Mouse (Mus musculus) heart, embryonic 11.5 days (tissue): Measurements from ENCODE around the gene Cobll1. TPM values are rescaled to one million over a fixed set of nuclear protein-coding genes. Genes with fewer than 3 reads are reported as not detected.

Experiments used
- ATAC-seq: fragments of 200-750 bp; cut with Nextera tagmentation; replicated peaks from 2 replicates; pipeline ENCODE4 v1.8.0; 2017; ENCODE audit warnings: moderate library complexity; ENCODE audit not compliant: insufficient number of reproducible peaks, low FRiP score, low TSS enrichment
- H3K27ac ChIP-seq: fragments of 300-500 bp; sonication (generic); 2 replicates; pipeline ENCODE4 v1.5.1; 2014; ENCODE audit warnings: mild to moderate bottlenecking, low read depth, low read length
- H3K27me3 ChIP-seq: fragments of 300-500 bp; sonication (generic); 2 replicates; pipeline ENCODE4 v1.6.1; 2014; ENCODE audit warnings: mild to moderate bottlenecking, low read length, mixed read lengths; ENCODE audit not compliant: control insufficient read depth, insufficient read depth
- H3K36me3 ChIP-seq: fragments of 300-500 bp; sonication (generic); 2 replicates; pipeline ENCODE4 v1.6.1; 2014; ENCODE audit warnings: mild to moderate bottlenecking, low read length, moderate library complexity, mixed read lengths; ENCODE audit not compliant: control insufficient read depth, insufficient read depth
- H3K4me1 ChIP-seq: fragments of 300-500 bp; sonication (generic); 2 replicates; pipeline ENCODE4 v1.6.1; 2014; ENCODE audit warnings: low read length; ENCODE audit not compliant: control insufficient read depth, insufficient read depth
- H3K4me2 ChIP-seq: fragments of 300-500 bp; sonication (generic); 2 replicates; pipeline ENCODE4 v1.6.1; 2014; ENCODE audit warnings: mild to moderate bottlenecking, moderate library complexity
- H3K4me3 ChIP-seq: fragments of 300-500 bp; sonication (generic); 2 replicates; pipeline ENCODE4 v1.5.1; 2014; ENCODE audit warnings: low read depth, low read length
- H3K9ac ChIP-seq: fragments of 300-500 bp; sonication (generic); 2 replicates; pipeline ENCODE4 v1.6.1; 2014; ENCODE audit warnings: mild to moderate bottlenecking, low read depth, low read length, moderate library complexity
- H3K9me3 ChIP-seq: fragments of 300-500 bp; sonication (generic); replicated peaks from 2 replicates; pipeline ENCODE4 v1.6.1; 2016; ENCODE audit warnings: low read length; ENCODE audit not compliant: control insufficient read depth
- WGBS: fragments of 180-500 bp; shearing (Covaris S2); extraction: QIAGEN DNeasy Blood & Tissue Kit; methylation state at CpG from one replicate; pipeline ENCODE4 v1.1.7; 2014; ENCODE audit not compliant: insufficient replicate concordance; 5-methylcytosine and 5-hydroxymethylcytosine counted together
- polyA plus RNA-seq: library from polyadenylated mRNA; unstranded; fragments of >200 nt; fragmentation: Nextera tagmentation; extraction: Ambion mirVana; gene quantifications from 2 replicates; pipeline ENCODE4 v1.2.1, GENCODE M21; 2014

Gene Cobll1
- polyA plus RNA-seq, 1 experiment from 2014 or later, result 9.9 TPM

DNA sequence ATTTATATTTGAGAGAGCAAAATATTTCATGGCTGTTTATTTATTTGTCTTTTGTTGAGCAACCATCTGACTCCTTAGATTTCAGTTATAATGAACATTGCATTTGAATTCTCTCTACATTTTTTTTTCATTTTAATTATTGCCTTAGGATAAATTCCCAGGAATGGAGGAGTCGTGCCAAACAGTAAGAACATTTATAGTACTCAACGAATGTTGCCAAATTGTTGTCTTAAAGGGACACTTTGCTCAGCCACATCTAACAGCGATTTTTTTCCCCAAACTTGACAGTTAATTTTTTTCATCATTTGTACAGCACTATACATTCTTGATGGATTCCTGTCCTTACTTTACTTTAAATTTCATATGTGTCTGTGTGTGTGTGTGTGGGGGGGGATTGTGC lies 167.0 kb downstream of the Cobll1 start:
- H3K9me3 ChIP-seq, result no peaks in the 10 kb centered on the region
- WGBS, result 82% methylated on average over 3 of the region's 3 CpGs
- no peaks in the 10 kb centered on the region for H3K4me1 ChIP-seq
- no peak overlapping the region for H3K4me2 ChIP-seq
- H3K4me3 ChIP-seq, result no peak overlapping the region
- no peaks in the 10 kb centered on the region for H3K36me3 ChIP-seq
- H3K9ac ChIP-seq, result no peak overlapping the region
- no peak overlapping the region for H3K27ac ChIP-seq
- no peak for ATAC-seq
- no peaks in the 10 kb centered on the region for H3K27me3 ChIP-seq

DNA sequence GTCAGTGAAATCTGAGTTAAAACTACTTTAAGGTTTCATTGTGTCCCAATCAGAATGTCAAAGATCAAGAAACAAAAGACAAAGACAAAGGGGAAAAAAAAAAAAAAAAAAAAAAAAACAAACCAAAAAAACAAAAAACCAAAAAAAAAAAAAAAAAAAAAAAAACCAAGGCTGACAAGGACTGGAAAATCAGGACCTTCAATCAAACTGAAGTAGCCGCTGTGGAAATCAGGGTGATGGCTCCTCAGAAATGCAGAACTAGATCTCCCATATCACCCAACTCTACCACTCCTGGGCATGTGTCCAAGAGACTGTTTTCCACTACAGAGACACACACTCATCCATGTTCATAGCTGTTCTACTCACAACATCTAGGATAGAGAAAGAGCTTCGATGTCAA lies 185.4 kb downstream of the Cobll1 start:
- Histone ChIP-seq H3K4me2 (no peak overlapping the region), H3K9ac (no peak overlapping the region), H3K36me3 (no peaks in the 10 kb centered on the region), H3K4me1 (no peaks in the 10 kb centered on the region), H3K9me3 (no peaks in the 10 kb centered on the region), H3K4me3 (no peak overlapping the region), H3K27me3 (no peaks in the 10 kb centered on the region), H3K27ac (no peak overlapping the region)
- ATAC-seq, result no peak
- WGBS, result 72% methylated on average over 2 of the region's 2 CpGs

DNA sequence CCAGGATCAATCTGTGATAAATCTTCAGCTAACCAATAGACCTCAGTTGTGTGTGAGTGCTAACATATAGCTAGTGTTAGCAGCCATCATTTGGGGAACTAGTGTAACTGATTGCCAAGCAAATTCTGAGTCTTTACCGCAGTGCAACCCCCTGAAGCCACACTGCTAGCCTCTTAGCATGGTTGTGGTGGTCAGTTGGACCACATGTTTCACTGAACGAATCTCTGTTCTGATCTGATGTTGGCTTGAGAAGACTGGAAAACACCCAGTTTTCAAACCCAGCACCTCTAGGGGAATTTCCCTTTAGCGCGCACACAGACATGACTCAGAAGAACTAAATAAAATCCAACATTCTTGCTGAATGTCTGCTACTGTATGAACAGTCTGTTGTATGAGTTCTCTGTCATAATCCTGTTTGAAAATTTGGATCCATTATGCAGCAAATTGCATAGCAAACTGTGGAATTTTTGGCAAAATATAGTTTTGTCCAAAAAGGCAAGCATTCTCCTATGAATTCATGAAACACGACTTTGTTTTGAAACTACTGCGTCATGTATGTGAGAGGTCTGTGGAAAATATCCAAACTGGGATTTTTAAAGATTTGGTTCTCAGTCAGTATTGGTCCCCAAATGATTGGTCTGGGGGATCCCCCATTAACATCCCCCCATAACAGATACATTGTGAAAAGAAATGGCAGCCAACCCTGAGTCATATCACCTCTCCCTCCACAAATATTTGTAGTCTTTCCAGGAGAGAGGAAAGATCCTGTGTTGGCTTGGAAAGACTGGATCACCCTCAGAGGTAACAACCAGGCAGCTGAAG lies 186.8 kb downstream of the Cobll1 start:
- 93% methylated on average over 6 of the region's 6 CpGs for WGBS
- Histone ChIP-seq H3K4me2 (no peak overlapping the region), H3K27ac (no peak overlapping the region), H3K9me3 (no peaks in the 10 kb centered on the region), H3K36me3 (no peaks in the 10 kb centered on the region), H3K4me1 (no peaks in the 10 kb centered on the region), H3K4me3 (no peak overlapping the region), H3K27me3 (no peaks in the 10 kb centered on the region), H3K9ac (no peak overlapping the region)
- no peak for ATAC-seq

DNA sequence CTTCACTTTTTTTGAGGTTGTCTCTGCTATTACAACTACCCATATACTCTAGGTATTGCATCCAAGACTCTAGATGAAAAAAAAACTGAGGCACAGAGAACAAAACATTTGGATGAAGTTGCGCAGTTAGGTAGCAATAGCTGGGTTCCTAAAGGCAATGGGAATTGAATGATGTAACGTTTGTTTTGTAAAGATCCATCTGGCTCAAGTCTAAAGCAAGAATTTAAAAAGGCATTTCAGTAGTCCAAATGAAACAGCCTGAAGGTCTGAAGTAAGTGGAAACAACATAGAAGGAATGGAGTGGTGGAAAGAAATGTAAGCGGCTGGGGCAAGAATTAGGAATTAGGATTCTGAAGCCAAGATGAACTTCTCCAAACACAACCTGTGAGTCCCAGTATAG lies 188.4 kb downstream of the Cobll1 start:
- ATAC-seq, result no peak
- no peaks in the 10 kb centered on the region for H3K9me3 ChIP-seq
- no peak overlapping the region for H3K27ac ChIP-seq
- H3K4me3 ChIP-seq, result no peak overlapping the region
- H3K4me1 ChIP-seq, result no peaks in the 10 kb centered on the region
- 88% methylated on average over 3 of the region's 3 CpGs for WGBS
- no peaks in the 10 kb centered on the region for H3K27me3 ChIP-seq
- H3K9ac ChIP-seq, result no peak overlapping the region
- no peaks in the 10 kb centered on the region for H3K36me3 ChIP-seq
- no peak overlapping the region for H3K4me2 ChIP-seq

- Histone ChIP-seq H3K27me3 (no peaks in the 10 kb centered on the region), H3K4me1 (no peaks in the 10 kb centered on the region), H3K4me3 (no peak overlapping the region), H3K4me2 (no peak overlapping the region), H3K36me3 (no peaks in the 10 kb centered on the region), H3K27ac (no peak overlapping the region), H3K9me3 (no peaks in the 10 kb centered on the region), H3K9ac (no peak overlapping the region)
- 72% methylated on average over 6 of the region's 6 CpGs for WGBS
- ATAC-seq, result no peak
Observed at GRCm38 (mm10) chr2:65048234-65049017, 190.8 kb downstream of the Cobll1 start.

Other genes starting within 250 kb of the Cobll1 start
- 60.7 and 62.9 TPM in 2 replicates for gene Grb14, start 214.4 kb downstream of the Cobll1 start, polyA plus RNA-seq
- gene Slc38a11, start 124.6 kb upstream of the Cobll1 start, polyA plus RNA-seq, result not detected in 2 replicates